Mouse (Mus musculus): Measurements from ENCODE around the gene Rps19. TPM values are rescaled to one million over a fixed set of nuclear protein-coding genes. Genes with fewer than 3 reads are reported as not detected.
A peak's percentile ranks its signal among the peaks of the same experiment; 100 is the strongest.

The Rps19 gene
- polyA plus RNA-seq, 1 experiment from 2014 or later: 3,555 TPM

- 76% methylated on average over 5 of the region's 5 CpGs for WGBS
- Histone ChIP-seq H3K4me3 (ENCODE audit: low read depth, low read length) (no peak overlapping the region), H3K4me2 (ENCODE audit: low read length) (no peak overlapping the region), H3K9ac (ENCODE audit: low read length) (no peak overlapping the region), H3K36me3 (ENCODE audit: control insufficient read depth, insufficient read depth, low read length) (no peaks in the 10 kb centered on the region), H3K27ac (ENCODE audit: low read depth) (no peak overlapping the region), H3K9me3 (ENCODE audit: control insufficient read depth, low read length) (no peaks in the 10 kb centered on the region), H3K27me3 (replicated peaks; ENCODE audit: control insufficient read depth, insufficient read depth, low read length) (no peaks in the 10 kb centered on the region), H3K4me1 (replicated peaks; ENCODE audit: control insufficient read depth, insufficient read depth, low read length) (no peaks in the 10 kb centered on the region)
- ATAC-seq (replicated peaks; ENCODE audit: low FRiP score, low TSS enrichment, low read depth): no peak
- no peak for DNase-seq (ENCODE audit: low spot score)
These were observed 24.9 kb upstream of the Rps19 start for GRCm38 (mm10) chr7:24859234-24859633.

- 89% methylated on average over 7 of the region's 7 CpGs for WGBS
- ATAC-seq (replicated peaks; ENCODE audit: low FRiP score, low TSS enrichment, low read depth): no peak
- Histone ChIP-seq H3K27ac (ENCODE audit: low read depth) (no peak within 1 kb of the TSS), H3K9ac (ENCODE audit: low read length) (no peak within 1 kb of the TSS), H3K36me3 (ENCODE audit: control insufficient read depth, insufficient read depth, low read length) (no peaks in the 10 kb centered on the region), H3K4me1 (replicated peaks; ENCODE audit: control insufficient read depth, insufficient read depth, low read length) (no peaks in the 10 kb centered on the region), H3K27me3 (replicated peaks; ENCODE audit: control insufficient read depth, insufficient read depth, low read length) (no peaks in the 10 kb centered on the region), H3K9me3 (ENCODE audit: control insufficient read depth, low read length) (no peaks in the 10 kb centered on the region), H3K4me3 (ENCODE audit: low read depth, low read length) (no peak within 1 kb of the TSS), H3K4me2 (ENCODE audit: low read length) (no peak within 1 kb of the TSS)
- no peak for DNase-seq (ENCODE audit: low spot score)
These were observed 22.3 kb upstream of the Rps19 start, which contains the start of gene Gm9844 for GRCm38 (mm10) chr7:24861913-24862312. Gene Gm9844 (plus strand): TSS chr7:24862213.

- no peak overlapping the region for H3K4me2 ChIP-seq (ENCODE audit: low read length)
- no peak overlapping the region for H3K27ac ChIP-seq (ENCODE audit: low read depth)
- H3K36me3 ChIP-seq (ENCODE audit: control insufficient read depth, insufficient read depth, low read length): no peaks in the 10 kb centered on the region
- DNase-seq (ENCODE audit: low spot score): no peak
- no peaks in the 10 kb centered on the region for H3K4me1 ChIP-seq (replicated peaks; ENCODE audit: control insufficient read depth, insufficient read depth, low read length)
- no peaks in the 10 kb centered on the region for H3K9me3 ChIP-seq (ENCODE audit: control insufficient read depth, low read length)
- ATAC-seq (replicated peaks; ENCODE audit: low FRiP score, low TSS enrichment, low read depth): no peak
- H3K27me3 ChIP-seq (replicated peaks; ENCODE audit: control insufficient read depth, insufficient read depth, low read length): no peaks in the 10 kb centered on the region
- 81% methylated on average over 4 of the region's 4 CpGs for WGBS
- no peak overlapping the region for H3K9ac ChIP-seq (ENCODE audit: low read length)
- H3K4me3 ChIP-seq (ENCODE audit: low read depth, low read length): no peak overlapping the region
These were observed 21.3 kb upstream of the Rps19 start for GRCm38 (mm10) chr7:24862853-24863252.

GRCm38 (mm10) chr7:24864156-24864555 lies 20.0 kb upstream of the Rps19 start:
- ATAC-seq (replicated peaks; ENCODE audit: low FRiP score, low TSS enrichment, low read depth) (no peak), DNase-seq (ENCODE audit: low spot score) (no peak)
- Histone ChIP-seq H3K27ac (ENCODE audit: low read depth) (no peak overlapping the region), H3K9ac (ENCODE audit: low read length) (no peak overlapping the region), H3K4me3 (ENCODE audit: low read depth, low read length) (no peak overlapping the region), H3K4me1 (replicated peaks; ENCODE audit: control insufficient read depth, insufficient read depth, low read length) (no peaks in the 10 kb centered on the region), H3K36me3 (ENCODE audit: control insufficient read depth, insufficient read depth, low read length) (no peaks in the 10 kb centered on the region), H3K9me3 (ENCODE audit: control insufficient read depth, low read length) (no peaks in the 10 kb centered on the region), H3K4me2 (ENCODE audit: low read length) (no peak overlapping the region), H3K27me3 (replicated peaks; ENCODE audit: control insufficient read depth, insufficient read depth, low read length) (no peaks in the 10 kb centered on the region)
- WGBS: 32% methylated on average over 6 of the region's 6 CpGs

GRCm38 (mm10) chr7:24869080-24869479 lies 15.1 kb upstream of the Rps19 start:
- H3K9ac ChIP-seq (ENCODE audit: low read length): no peak overlapping the region
- ATAC-seq (replicated peaks; ENCODE audit: low FRiP score, low TSS enrichment, low read depth) (no peak), DNase-seq (ENCODE audit: low spot score) (no peak)
- H3K4me2 ChIP-seq (ENCODE audit: low read length): no peak overlapping the region
- H3K36me3 ChIP-seq (ENCODE audit: control insufficient read depth, insufficient read depth, low read length): no peaks in the 10 kb centered on the region
- 69% methylated on average over 17 of the region's 17 CpGs for WGBS
- no peaks in the 10 kb centered on the region for H3K27me3 ChIP-seq (replicated peaks; ENCODE audit: control insufficient read depth, insufficient read depth, low read length)
- H3K27ac ChIP-seq (ENCODE audit: low read depth): no peak overlapping the region
- H3K4me1 ChIP-seq (replicated peaks; ENCODE audit: control insufficient read depth, insufficient read depth, low read length): no peaks in the 10 kb centered on the region
- peaks cover 5% of the 10 kb centered on the region; the same call in 1 of the 2 replicates for H3K9me3 ChIP-seq (ENCODE audit: control insufficient read depth, low read length)
- H3K4me3 ChIP-seq (ENCODE audit: low read depth, low read length): no peak overlapping the region

GRCm38 (mm10) chr7:24869532-24870165 lies 14.5 kb upstream of the Rps19 start, which contains the start of the genes Lypd4 and Dmrtc2:
Gene Lypd4 (minus strand): TSS chr7:24869941.
Gene Dmrtc2 (plus strand): TSS chr7:24870057.
- 51% methylated on average over 41 of the region's 41 CpGs for WGBS
- ATAC-seq (replicated peaks; ENCODE audit: low FRiP score, low TSS enrichment, low read depth): 0 out of 2 replicates have a peak, but pooled peaks have one; percentile 27
- no peaks in the 10 kb centered on the region for H3K36me3 ChIP-seq (ENCODE audit: control insufficient read depth, insufficient read depth, low read length)

GRCm38 (mm10) chr7:24877588-24877987 lies 6.6 kb upstream of the Rps19 start:
- no peak for ATAC-seq (replicated peaks; ENCODE audit: low FRiP score, low TSS enrichment, low read depth)
- no peak overlapping the region for H3K4me3 ChIP-seq (ENCODE audit: low read depth, low read length)
- H3K36me3 ChIP-seq (ENCODE audit: control insufficient read depth, insufficient read depth, low read length): no peaks in the 10 kb centered on the region
- no peak overlapping the region for H3K9ac ChIP-seq (ENCODE audit: low read length)
- H3K27me3 ChIP-seq (replicated peaks; ENCODE audit: control insufficient read depth, insufficient read depth, low read length): no peaks in the 10 kb centered on the region
- WGBS: 63% methylated on average over 3 of the region's 3 CpGs
- H3K4me2 ChIP-seq (ENCODE audit: low read length): no peak overlapping the region
- H3K9me3 ChIP-seq (ENCODE audit: control insufficient read depth, low read length): no peaks in the 10 kb centered on the region
- DNase-seq (ENCODE audit: low spot score): no peak
- no peak overlapping the region for H3K27ac ChIP-seq (ENCODE audit: low read depth)
- H3K4me1 ChIP-seq (replicated peaks; ENCODE audit: control insufficient read depth, insufficient read depth, low read length): no peaks in the 10 kb centered on the region

More at GRCm38 (mm10) chr7:24869532-24870165, 14.5 kb upstream of the Rps19 start, which contains the start of the genes Lypd4 and Dmrtc2:
- Histone ChIP-seq H3K9me3 (ENCODE audit: control insufficient read depth, low read length) (peaks cover 5% of the 10 kb centered on the region; the same call in 1 of the 2 replicates), H3K9ac (ENCODE audit: low read length) (no peak within 1 kb of the TSS), H3K4me3 (ENCODE audit: low read depth, low read length) (no peak within 1 kb of the TSS), H3K4me1 (replicated peaks; ENCODE audit: control insufficient read depth, insufficient read depth, low read length) (no peaks in the 10 kb centered on the region), H3K27ac (ENCODE audit: low read depth) (no peak within 1 kb of the TSS), H3K27me3 (replicated peaks; ENCODE audit: control insufficient read depth, insufficient read depth, low read length) (no peaks in the 10 kb centered on the region), H3K4me2 (ENCODE audit: low read length) (no peak within 1 kb of the TSS)
- no peak for DNase-seq (ENCODE audit: low spot score)

- Histone ChIP-seq H3K9me3 (ENCODE audit: control insufficient read depth, low read length) (no peaks in the 10 kb centered on the region), H3K4me1 (replicated peaks; ENCODE audit: control insufficient read depth, insufficient read depth, low read length) (no peaks in the 10 kb centered on the region), H3K9ac (ENCODE audit: low read length) (0 out of 2 replicates have a peak overlapping the region, but pooled peaks have one; percentile 10), H3K4me2 (ENCODE audit: low read length) (no peak overlapping the region), H3K36me3 (ENCODE audit: control insufficient read depth, insufficient read depth, low read length) (no peaks in the 10 kb centered on the region), H3K4me3 (ENCODE audit: low read depth, low read length) (no peak overlapping the region), H3K27ac (ENCODE audit: low read depth) (no peak overlapping the region), H3K27me3 (replicated peaks; ENCODE audit: control insufficient read depth, insufficient read depth, low read length) (no peaks in the 10 kb centered on the region)
- ATAC-seq (replicated peaks; ENCODE audit: low FRiP score, low TSS enrichment, low read depth): no peak
- no peak for DNase-seq (ENCODE audit: low spot score)
- 35% methylated on average over 2 of the region's 2 CpGs for WGBS
These were observed 4.6 kb upstream of the Rps19 start for GRCm38 (mm10) chr7:24879620-24880019.
